Comparison of ENCODE assay signal across 21 mouse cellular contexts in genomic region chr11:16268396-16268795, GRCm38 (mm10). TPM values are rescaled to one million over a fixed set of nuclear protein-coding genes. Genes with fewer than 3 reads are reported as not detected.
"Had no signal": no experiment of that assay in that cellular context is flagged by ENCODE, and none has a peak within 500 bp of the region (broad histone marks: within the 10 kb centered on the region; RNA-seq: fewer than 3 reads in every experiment).

No protein-coding gene starts in this region.

- H3K9me3 ChIP-seq: lung, embryonic 15.5 days; megakaryocyte, embryonic 14.5 days; midbrain, embryonic 13.5 days; midbrain, embryonic 15.5 days; neural tube, embryonic 12.5 days; stomach, embryonic 15.5 days had no signal

- H3K36me3 ChIP-seq: lung, embryonic 15.5 days; midbrain, embryonic 13.5 days; midbrain, embryonic 15.5 days; neural tube, embryonic 12.5 days; stomach, embryonic 15.5 days had no signal

- ATAC-seq: liver, postnatal 0 days; lung, postnatal 0 days; midbrain, embryonic 13.5 days; midbrain, embryonic 15.5 days had no signal

- H3K27ac ChIP-seq: lung, embryonic 15.5 days; macrophage; midbrain, embryonic 13.5 days; midbrain, embryonic 15.5 days; neural tube, embryonic 12.5 days; stomach, embryonic 15.5 days; stomach, postnatal 0 days had no signal

- H3K4me3 ChIP-seq: lung, embryonic 15.5 days; megakaryocyte, embryonic 14.5 days; midbrain, embryonic 13.5 days; midbrain, embryonic 15.5 days; neural tube, embryonic 12.5 days; stomach, embryonic 15.5 days had no signal

- H3K9ac ChIP-seq: liver, postnatal 0 days; lung, embryonic 15.5 days; midbrain, embryonic 13.5 days; midbrain, embryonic 15.5 days; neural tube, embryonic 12.5 days; stomach, embryonic 15.5 days had no signal

- DNase-seq: liver, postnatal 0 days; lung, adult 2 months; lung, postnatal 14 days; lung, postnatal 36 days; thymus, adult 18-20 months; thymus, postnatal 14 days; thymus, postnatal 36 days had no signal

- H3K27me3 ChIP-seq: lung, embryonic 15.5 days; megakaryocyte, embryonic 14.5 days; midbrain, embryonic 13.5 days; midbrain, embryonic 15.5 days; neural tube, embryonic 12.5 days; stomach, embryonic 15.5 days had no signal

- H3K4me1 ChIP-seq: lung, embryonic 15.5 days; megakaryocyte, embryonic 14.5 days; midbrain, embryonic 15.5 days; neural tube, embryonic 12.5 days; stomach, embryonic 15.5 days had no signal

- H3K4me2 ChIP-seq: lung, embryonic 15.5 days; midbrain, embryonic 11.5 days; midbrain, embryonic 13.5 days; midbrain, embryonic 15.5 days; neural tube, embryonic 12.5 days; stomach, embryonic 15.5 days had no signal

RNA-seq across cellular contexts. Expression of gene Vstm2a, which starts 10.9 kb away (rescaled TPM):
- total RNA-seq: megakaryocyte progenitor cell, adult 5-6 weeks; monocyte, adult 5-6 weeks; neutrophil, adult 5-6 weeks had no signal
- polyA plus RNA-seq: liver, postnatal 0 days; macrophage; spleen, adult 2 months had no signal
